Mouse (Mus musculus) lung, postnatal 25 days (tissue): ENCODE results near the gene Scd1.
A peak's percentile ranks its signal among the peaks of the same experiment; 100 is the strongest.

Experiments
- DNase-seq: peaks from one replicate; pipeline ENCODE4 v3.0.0; 2022; ENCODE audit warnings: low spot score

Gene Scd1

DNA sequence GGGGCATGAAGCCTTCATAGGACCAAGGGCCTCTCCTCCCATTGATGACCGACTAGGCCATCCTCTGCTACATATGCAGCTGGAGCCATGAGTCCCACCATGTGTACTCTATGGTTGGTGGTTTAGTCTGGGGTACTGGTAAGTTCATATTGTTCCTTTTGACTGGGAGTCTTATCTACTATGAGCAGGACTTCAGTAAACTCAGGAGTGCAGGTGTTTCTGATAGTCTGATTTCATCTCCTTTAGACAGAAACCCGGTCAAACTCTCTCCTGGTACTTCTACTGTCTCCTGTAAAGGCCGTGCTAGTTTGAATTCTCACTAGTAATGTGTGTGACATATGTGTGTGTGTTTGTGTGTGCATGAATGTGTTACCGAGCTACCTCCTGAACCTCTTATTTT, 41.9 kb downstream of the Scd1 start:
- no peak for DNase-seq

DNA sequence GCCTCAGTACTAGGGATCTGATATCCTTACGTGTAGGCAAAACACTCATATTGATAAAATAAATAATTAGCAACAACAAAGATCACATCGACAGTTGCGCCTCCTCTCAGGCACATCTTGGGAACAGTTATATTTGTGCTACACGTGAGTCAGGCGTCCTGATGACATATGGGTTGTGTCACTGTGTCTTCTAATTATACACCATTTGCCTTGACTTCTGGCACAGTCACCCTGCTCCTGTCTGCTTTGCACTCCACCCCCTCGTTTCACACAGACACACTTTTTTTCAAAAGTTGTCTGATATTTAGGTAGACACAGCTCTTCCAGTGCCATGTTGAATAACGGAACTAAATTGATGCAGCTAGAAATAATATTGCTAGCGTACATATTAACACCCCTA, 43.6 kb downstream of the Scd1 start:
- no peak for DNase-seq

DNA sequence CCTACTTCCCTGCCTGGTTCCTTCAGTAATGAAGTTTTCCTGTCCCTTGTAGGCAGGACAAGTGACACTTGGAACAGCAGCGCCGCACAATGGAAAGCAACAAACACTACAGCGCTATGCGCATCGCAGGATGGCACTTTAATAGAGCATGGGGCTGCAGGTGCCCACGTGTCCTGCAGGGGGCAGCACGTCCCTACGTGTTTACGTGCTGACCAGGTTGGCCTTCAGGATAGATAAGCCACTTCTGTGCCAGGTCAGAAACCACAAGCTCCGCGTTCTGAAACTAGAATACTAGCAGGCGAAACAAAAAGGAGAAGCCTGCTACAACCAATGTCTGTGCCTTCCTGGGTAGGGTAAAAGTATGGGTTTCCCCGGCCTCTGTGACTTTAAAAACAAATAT, 44.1 kb downstream of the Scd1 start:
- DNase-seq: peak; percentile 73

DNA sequence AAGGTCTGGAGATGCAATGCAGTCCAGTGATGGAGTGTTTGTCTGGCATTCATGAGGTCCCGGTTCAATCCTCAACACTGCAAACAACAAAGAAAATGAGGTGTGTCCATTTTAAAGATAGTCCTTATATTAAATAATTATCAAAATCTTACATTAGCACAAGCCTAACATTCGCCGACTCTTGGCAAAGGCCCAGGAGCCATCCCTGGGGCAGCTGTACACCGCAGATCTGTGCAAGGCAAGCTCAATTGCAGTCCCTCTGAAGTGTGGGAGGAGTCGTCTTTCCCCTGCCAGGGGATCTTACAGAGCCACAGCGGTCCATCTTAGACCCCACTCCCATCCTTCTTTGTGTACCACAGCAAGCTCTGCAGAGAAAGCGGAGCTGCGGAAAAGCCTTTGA, 49.0 kb downstream of the Scd1 start:
- no peak for DNase-seq

DNA sequence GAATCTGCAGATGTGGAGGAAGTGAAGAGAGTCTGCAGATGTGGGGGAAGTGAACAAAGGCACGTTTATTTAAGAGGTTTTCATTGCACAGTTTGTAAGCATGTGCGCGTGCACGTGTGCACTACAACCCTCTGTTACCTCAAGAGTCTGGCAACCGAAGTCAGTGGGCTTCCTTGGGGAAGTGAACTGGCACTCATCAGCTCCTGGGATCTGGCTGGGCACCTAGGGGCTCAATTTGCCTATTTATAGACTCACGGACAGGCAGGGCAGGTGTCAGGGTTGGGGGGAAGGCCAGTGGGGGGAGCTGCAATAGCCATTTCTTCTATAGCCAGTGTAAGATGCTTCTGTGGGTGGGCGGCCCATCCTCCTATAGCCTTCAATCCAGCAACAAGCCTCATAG, 55.9 kb downstream of the Scd1 start:
- DNase-seq: no peak

DNA sequence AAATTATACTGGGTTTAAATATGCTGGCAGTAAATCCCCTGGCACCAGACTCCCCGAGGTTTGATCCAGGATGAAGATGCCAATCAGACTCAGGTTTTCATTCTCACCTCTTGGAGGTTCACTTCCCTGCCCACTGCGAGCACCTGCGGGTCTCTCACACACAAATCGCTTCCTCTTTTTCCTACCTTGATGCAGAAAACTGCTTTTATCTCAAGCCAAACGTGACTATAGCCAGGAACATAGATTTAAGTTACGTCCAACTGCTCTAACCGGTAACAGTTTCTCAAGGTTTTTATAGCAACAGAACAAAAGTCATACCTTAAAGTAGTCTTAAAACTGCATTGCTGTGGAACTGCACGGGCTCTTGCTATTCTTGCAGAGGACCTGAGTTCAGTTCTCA, 58.0 kb downstream of the Scd1 start:
- no peak for DNase-seq
